Mouse (Mus musculus) WW6 (cell line): Measurements from ENCODE around the gene Tpo.

ENCODE experiments used
- DNase-seq: peaks from one replicate; pipeline ENCODE4 v3.0.0-alpha.2; 2013; ENCODE audit warnings: low read depth, low spot score

The Tpo gene

DNA sequence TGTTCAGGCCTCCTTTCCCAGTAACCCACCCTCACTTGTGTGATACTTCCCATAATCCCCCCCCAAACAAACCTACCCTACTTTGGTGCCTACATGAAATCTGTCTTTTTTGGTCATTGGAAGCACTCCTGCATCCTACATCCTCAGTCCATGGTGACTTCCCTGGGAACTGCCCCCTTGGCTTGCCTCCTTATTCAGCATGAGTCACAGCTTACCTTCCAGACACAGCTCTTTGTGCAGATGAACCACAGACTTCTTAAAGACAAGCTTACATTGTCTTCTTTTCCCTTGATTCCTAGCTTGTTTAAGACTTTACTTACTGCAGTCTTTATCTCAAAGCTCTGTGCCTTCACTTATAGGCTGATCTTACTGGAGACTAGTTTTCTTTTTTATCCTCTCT lies 112.0 kb downstream of the Tpo start:
- no peak for DNase-seq

DNA sequence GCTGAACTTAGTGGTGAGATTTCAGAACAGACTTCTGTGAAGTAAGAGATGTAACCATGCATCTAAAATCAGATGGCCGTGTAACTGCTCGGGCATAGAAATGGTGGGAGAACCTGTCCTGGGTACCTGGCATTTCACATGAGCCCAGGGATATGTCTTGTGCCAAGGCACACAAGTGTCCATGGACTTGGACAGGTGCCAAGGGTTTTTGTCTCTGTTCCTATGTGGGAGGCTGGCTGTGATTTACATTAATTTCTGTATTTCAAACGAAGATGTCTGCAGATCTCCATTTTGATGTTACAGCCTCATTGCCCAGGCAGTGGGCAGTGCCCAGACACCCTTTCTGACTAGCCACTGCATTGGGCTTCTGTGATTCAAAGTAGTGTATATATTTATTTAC lies 115.3 kb downstream of the Tpo start:
- DNase-seq: no peak

DNA sequence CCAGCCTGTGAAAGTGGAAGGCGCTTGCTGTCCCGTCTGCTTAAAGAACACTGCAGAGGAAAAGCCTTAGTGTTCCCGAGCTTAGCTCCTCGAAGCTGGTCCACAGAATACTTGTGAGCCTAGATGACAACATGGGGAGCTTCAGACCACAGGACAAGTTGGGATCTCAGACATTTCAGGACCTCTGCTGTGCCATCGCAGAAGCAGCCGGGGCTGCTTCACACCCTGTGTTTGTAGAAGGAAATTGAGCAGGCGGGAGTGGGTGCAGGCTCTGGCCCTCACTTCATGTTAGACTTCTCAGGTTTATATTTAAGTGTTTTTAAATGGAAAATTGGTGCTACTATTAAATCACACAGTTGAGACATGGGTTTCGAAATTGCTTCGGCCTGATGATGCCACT lies 116.9 kb downstream of the Tpo start:
- no peak for DNase-seq

DNA sequence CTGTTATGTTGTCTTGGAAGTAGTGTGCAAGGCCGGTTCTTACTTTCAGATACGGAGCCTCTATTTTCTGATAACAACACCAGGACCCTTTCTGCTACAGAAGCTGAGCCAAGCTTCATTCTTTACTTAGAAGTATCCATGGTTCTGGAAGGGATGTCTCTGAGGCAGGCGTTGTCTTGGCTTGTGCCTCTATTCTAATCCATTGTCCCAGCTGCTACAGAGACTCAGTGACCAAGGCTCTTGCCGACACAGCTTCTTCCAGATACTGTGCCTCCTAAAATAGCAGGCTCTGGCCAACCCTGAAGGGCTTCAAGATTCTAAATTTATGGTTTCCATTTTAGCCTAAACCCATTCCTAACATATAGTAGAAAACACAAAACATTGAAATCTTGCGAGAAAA lies 123.7 kb downstream of the Tpo start:
- DNase-seq: no peak

DNA sequence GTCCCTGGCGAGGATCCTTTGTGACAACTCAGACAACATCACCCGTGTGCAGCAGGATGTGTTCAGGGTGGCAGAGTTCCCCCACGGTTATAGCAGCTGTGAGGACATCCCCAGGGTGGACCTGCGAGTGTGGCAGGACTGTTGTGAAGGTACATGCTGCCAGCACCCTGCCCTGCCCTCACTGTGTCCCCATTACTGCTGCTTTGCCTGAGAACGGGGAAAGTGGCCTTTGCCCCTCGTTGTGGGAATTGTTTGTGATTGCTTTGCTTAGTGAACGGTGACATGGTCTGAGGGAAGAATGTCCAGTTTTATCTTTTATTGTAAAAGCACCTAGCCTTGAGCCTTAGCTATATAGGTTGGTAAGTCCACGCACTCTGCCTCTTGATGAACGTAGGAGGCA lies 125.8 kb downstream of the Tpo start:
- DNase-seq: no peak
